Mouse (Mus musculus): ENCODE data around the gene Nckipsd. TPM values are rescaled to one million over a fixed set of nuclear protein-coding genes. Genes with fewer than 3 reads are reported as not detected.

Nckipsd gene
- polyA plus RNA-seq, 1 experiment from 2014 or later, result 13.6 TPM

DNA sequence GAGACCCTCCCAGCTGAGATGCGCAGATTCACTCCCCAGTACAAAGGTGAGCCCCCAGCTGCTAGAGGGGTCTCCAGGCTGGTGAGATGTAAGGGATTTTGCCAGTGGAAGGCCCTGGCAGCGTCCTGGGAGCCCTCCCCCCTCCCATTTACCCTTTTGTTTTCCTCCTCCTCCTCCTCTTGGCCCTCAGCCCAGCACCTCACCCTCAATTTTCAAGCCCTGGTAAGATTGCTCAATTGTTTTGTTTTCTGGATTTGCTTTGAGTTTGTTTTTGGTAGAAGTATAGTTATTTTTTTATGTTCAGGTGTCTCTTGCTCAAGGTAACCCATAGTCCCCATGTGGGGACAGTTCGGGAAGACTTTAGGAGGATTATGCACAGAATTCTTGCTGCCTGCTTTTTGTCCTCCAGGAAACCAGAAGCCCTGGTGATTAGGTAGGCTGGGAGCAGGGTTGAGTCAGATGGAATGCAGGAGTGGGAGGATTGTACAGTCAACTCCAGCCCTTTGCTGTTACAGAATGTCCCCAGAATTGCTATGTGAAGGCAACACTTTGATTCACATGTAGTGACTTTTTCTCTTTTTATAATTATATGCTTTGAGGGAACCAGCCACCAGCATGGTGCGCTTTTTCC lies 11.7 kb upstream of the Nckipsd start:
- ATAC-seq (replicated peaks; ENCODE audit: low FRiP score, low read depth) (no peak), DNase-seq (ENCODE audit: low spot score) (peak; percentile 41)
- Histone ChIP-seq H3K36me3 (ENCODE audit: insufficient read depth, low read length) (peaks cover 30% of the 10 kb centered on the region), H3K4me3 (replicated peaks; ENCODE audit: low read depth, low read length) (no peak overlapping the region), H3K9ac (ENCODE audit: low read depth, low read length) (peak overlapping the region; percentile 38; the same call in 1 of the 2 replicates), H3K27ac (peak overlapping the region; percentile 47), H3K9me3 (replicated peaks; ENCODE audit: low read length) (no peaks in the 10 kb centered on the region), H3K27me3 (ENCODE audit: insufficient read depth, low read length) (no peaks in the 10 kb centered on the region), H3K4me2 (ENCODE audit: low read length) (peak overlapping the region; percentile 46), H3K4me1 (replicated peaks; ENCODE audit: insufficient read depth, low read length) (peaks cover 9% of the 10 kb centered on the region)
- 61% methylated on average over 4 of the region's 4 CpGs for WGBS
- TF ChIP-seq CTCF (IDR thresholded peaks at IDR 0.05; ENCODE audit: low read depth), result no peak

DNA sequence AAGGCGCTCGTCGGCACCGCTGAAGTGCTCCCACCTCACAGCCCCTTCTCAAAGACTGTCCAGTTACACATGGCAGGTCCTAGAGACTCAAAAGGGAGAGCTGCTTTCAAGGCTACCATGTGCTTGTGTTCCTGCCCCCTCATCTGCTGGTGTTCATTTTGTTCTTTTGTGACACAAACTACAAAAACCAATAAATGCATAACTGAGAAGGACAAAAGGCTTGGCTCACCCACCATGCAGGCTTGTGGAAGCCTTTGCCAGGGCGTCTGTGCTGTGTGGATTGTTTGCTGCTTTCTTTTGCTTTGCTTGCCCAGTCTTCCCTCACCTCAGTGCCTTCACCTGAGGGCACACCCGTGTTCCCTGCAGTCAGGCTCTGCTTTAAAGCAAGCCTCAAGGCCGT lies 10.7 kb upstream of the Nckipsd start:
- Histone ChIP-seq H3K27ac (peak overlapping the region; percentile 37; the same call in 1 of the 2 replicates), H3K4me1 (replicated peaks; ENCODE audit: insufficient read depth, low read length) (peaks cover 9% of the 10 kb centered on the region), H3K36me3 (ENCODE audit: insufficient read depth, low read length) (peaks cover 38% of the 10 kb centered on the region), H3K4me3 (replicated peaks; ENCODE audit: low read depth, low read length) (no peak overlapping the region), H3K9ac (ENCODE audit: low read depth, low read length) (no peak overlapping the region), H3K27me3 (ENCODE audit: insufficient read depth, low read length) (no peaks in the 10 kb centered on the region), H3K4me2 (ENCODE audit: low read length) (no peak overlapping the region; the same call in 1 of the 2 replicates), H3K9me3 (replicated peaks; ENCODE audit: low read length) (no peaks in the 10 kb centered on the region)
- TF ChIP-seq CTCF (IDR thresholded peaks at IDR 0.05; ENCODE audit: low read depth), result no peak
- DNase-seq (ENCODE audit: low spot score) (no peak), ATAC-seq (replicated peaks; ENCODE audit: low FRiP score, low read depth) (no peak)
- WGBS, result 77% methylated on average over 7 of the region's 7 CpGs

DNA sequence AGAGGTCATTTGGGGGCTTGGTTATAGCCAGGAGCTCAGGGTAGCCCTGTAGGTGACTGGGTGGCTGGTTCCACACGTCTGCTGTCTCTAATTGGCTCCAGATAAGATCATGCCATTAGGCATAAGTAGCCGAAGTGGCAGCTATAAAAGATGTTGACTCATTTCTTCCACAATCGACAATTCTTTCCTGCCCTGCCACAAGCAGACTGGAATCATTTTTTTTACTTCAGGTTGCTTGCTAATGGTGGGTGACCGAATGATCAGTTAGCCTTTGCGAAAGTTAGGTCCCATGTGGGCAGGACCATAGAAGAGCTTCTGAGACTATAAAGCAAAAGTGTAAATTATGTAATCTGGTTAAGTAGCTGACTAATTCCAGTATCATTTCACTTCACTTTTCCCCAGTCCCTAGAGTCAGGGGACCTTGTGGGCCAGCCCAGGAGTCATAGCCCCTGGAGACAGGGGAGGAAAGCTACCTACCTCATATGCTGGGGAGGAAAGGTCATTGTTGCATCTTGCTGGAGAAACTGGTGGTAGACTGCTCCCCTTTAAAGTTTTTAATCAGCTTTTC lies 9.6 kb upstream of the Nckipsd start:
- H3K27me3 ChIP-seq (ENCODE audit: insufficient read depth, low read length), result no peaks in the 10 kb centered on the region
- H3K4me2 ChIP-seq (ENCODE audit: low read length), result no peak overlapping the region
- no peak overlapping the region for H3K27ac ChIP-seq
- peaks cover 9% of the 10 kb centered on the region for H3K4me1 ChIP-seq (replicated peaks; ENCODE audit: insufficient read depth, low read length)
- H3K36me3 ChIP-seq (ENCODE audit: insufficient read depth, low read length), result peaks cover 40% of the 10 kb centered on the region
- ATAC-seq (replicated peaks; ENCODE audit: low FRiP score, low read depth) (no peak), DNase-seq (ENCODE audit: low spot score) (no peak)
- H3K9ac ChIP-seq (ENCODE audit: low read depth, low read length), result no peak overlapping the region
- WGBS, result 67% methylated on average over 5 of the region's 5 CpGs
- H3K4me3 ChIP-seq (replicated peaks; ENCODE audit: low read depth, low read length), result no peak overlapping the region
- H3K9me3 ChIP-seq (replicated peaks; ENCODE audit: low read length), result no peaks in the 10 kb centered on the region
- no peak for TF ChIP-seq CTCF (IDR thresholded peaks at IDR 0.05; ENCODE audit: low read depth)

DNA sequence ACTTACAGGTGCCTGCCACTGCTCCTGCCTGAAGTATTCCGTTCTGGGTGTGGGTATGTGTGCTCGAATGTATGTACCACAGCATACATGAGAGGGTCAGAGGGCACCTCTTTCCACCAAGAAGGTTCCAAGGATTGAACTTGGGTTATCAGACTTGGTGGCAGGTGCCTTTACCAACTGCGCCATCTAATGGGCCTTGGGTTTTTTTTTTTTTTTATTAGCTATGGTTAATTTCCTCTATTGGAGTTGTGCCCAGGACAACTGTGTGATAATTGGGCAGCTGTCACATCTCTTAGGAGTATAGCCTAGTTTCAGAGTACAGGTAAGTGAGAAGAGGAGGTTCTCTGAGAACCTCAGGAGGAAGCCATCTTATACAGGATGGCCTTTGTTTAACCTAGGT lies 8.6 kb upstream of the Nckipsd start:
- Histone ChIP-seq H3K4me3 (replicated peaks; ENCODE audit: low read depth, low read length) (no peak overlapping the region), H3K27me3 (ENCODE audit: insufficient read depth, low read length) (no peaks in the 10 kb centered on the region), H3K4me1 (replicated peaks; ENCODE audit: insufficient read depth, low read length) (peaks cover 4% of the 10 kb centered on the region), H3K9me3 (replicated peaks; ENCODE audit: low read length) (no peaks in the 10 kb centered on the region), H3K9ac (ENCODE audit: low read depth, low read length) (no peak overlapping the region), H3K4me2 (ENCODE audit: low read length) (no peak overlapping the region), H3K27ac (no peak overlapping the region), H3K36me3 (ENCODE audit: insufficient read depth, low read length) (peaks cover 44% of the 10 kb centered on the region)
- peak; percentile 3; the same call in 1 of the 2 replicates for TF ChIP-seq CTCF (IDR thresholded peaks at IDR 0.05; ENCODE audit: low read depth)
- DNase-seq (ENCODE audit: low spot score) (no peak), ATAC-seq (replicated peaks; ENCODE audit: low FRiP score, low read depth) (no peak)
- WGBS, result 80% methylated on average over 3 of the region's 3 CpGs

DNA sequence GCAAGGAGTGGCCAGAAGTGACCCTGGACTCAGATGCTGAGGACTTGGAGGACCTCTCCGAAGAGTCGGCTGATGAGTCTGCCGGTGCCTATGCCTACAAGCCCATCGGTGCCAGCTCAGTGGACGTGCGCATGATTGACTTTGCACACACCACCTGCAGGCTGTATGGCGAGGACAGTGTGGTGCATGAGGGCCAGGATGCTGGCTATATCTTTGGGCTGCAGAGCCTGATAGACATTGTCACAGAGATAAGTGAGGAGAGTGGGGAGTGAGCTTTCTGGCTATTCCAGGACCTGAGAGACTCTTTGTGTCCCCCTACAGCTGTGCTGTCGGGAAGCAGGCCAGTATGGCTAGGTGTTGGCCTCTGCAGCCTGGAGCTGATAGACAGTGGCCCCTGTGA lies 2.4 kb upstream of the Nckipsd start:
- no peak overlapping the region for H3K4me3 ChIP-seq (replicated peaks; ENCODE audit: low read depth, low read length)
- H3K27ac ChIP-seq, result no peak overlapping the region
- no peak overlapping the region for H3K9ac ChIP-seq (ENCODE audit: low read depth, low read length)
- no peaks in the 10 kb centered on the region for H3K27me3 ChIP-seq (ENCODE audit: insufficient read depth, low read length)
- peaks cover 40% of the 10 kb centered on the region for H3K36me3 ChIP-seq (ENCODE audit: insufficient read depth, low read length)
- no peak overlapping the region for H3K4me2 ChIP-seq (ENCODE audit: low read length)
- peaks cover 7% of the 10 kb centered on the region; the same call in 1 of the 2 replicates for H3K4me1 ChIP-seq (replicated peaks; ENCODE audit: insufficient read depth, low read length)
- WGBS, result 91% methylated on average over 8 of the region's 8 CpGs
- DNase-seq (ENCODE audit: low spot score) (no peak), ATAC-seq (replicated peaks; ENCODE audit: low FRiP score, low read depth) (no peak)
- no peak for TF ChIP-seq CTCF (IDR thresholded peaks at IDR 0.05; ENCODE audit: low read depth)
- H3K9me3 ChIP-seq (replicated peaks; ENCODE audit: low read length), result no peaks in the 10 kb centered on the region

DNA sequence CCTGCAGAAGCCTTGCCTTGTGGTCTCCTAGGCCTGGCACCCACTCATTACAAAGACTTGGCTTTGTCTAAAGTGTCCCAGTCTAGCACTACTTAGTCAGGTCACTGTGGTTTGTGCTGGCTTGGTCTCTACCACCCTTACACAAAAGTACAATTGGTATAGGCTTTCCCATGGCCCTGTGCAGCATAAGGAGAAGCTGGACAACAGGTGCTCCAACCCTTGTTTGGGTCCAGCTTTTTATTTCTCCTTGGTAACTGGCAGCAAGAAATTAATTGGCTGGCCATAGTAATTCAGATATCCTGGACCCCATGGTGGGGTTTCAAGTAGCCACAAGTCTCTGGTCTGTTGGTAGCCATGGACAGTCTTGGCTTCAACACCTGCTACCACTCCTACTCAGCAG lies 1.8 kb upstream of the Nckipsd start:
- Histone ChIP-seq H3K9me3 (replicated peaks; ENCODE audit: low read length) (no peaks in the 10 kb centered on the region), H3K36me3 (ENCODE audit: insufficient read depth, low read length) (peaks cover 36% of the 10 kb centered on the region), H3K4me3 (replicated peaks; ENCODE audit: low read depth, low read length) (no peak overlapping the region), H3K4me2 (ENCODE audit: low read length) (no peak overlapping the region), H3K27ac (no peak overlapping the region), H3K27me3 (ENCODE audit: insufficient read depth, low read length) (no peaks in the 10 kb centered on the region), H3K9ac (ENCODE audit: low read depth, low read length) (no peak overlapping the region), H3K4me1 (replicated peaks; ENCODE audit: insufficient read depth, low read length) (peaks cover 7% of the 10 kb centered on the region; the same call in 1 of the 2 replicates)
- ATAC-seq (replicated peaks; ENCODE audit: low FRiP score, low read depth) (no peak), DNase-seq (ENCODE audit: low spot score) (no peak)
- no peak for TF ChIP-seq CTCF (IDR thresholded peaks at IDR 0.05; ENCODE audit: low read depth)

All from kidney, postnatal 0 days (tissue).